Mouse (Mus musculus): ENCODE data around the gene Tmem41a. TPM values are rescaled to one million over a fixed set of nuclear protein-coding genes. Genes with fewer than 3 reads are reported as not detected.

The Tmem41a gene
- 7.0 TPM for total RNA-seq (2023)

GRCm38 (mm10) chr16:21946761-21947715 lies at the start of gene Tmem41a:
Gene Tmem41a, minus strand, starts transcription at chr16:21947552.

GRCm38 (mm10) chr16:21995304-21995703 lies 48.0 kb upstream of the Tmem41a start, which contains the start of gene Liph:
Gene Liph, minus strand, starts transcription at chr16:21995663.

Other genes with a start within 250 kb of the Tmem41a start
- 6.1 TPM for gene Ehhadh, start 159.7 kb downstream of the Tmem41a start, total RNA-seq (2023)
- gene Map3k13, start 153.2 kb downstream of the Tmem41a start, total RNA-seq (2023) = 1.00 TPM
- gene Liph, start 48.1 kb upstream of the Tmem41a start, total RNA-seq (2023) = not detected
- 116 TPM for gene Senp2, start 61.9 kb upstream of the Tmem41a start, total RNA-seq (2023)
- gene Igf2bp2, start 215.7 kb upstream of the Tmem41a start, total RNA-seq (2023) = 0.29 TPM

Data from CD4-positive naive resting alpha-beta T cell, adult 76 days (primary cell).